Comparison of ENCODE assay signal across 13 mouse cellular contexts in genomic region chr10:93912917-93913316, GRCm38 (mm10).
"Had no signal": no experiment of that assay in that cellular context is flagged by ENCODE, and none has a peak within 500 bp of the region (broad histone marks: within the 10 kb centered on the region; RNA-seq: fewer than 3 reads in every experiment).

No protein-coding gene starts in this region.

- DNase-seq: kidney, adult 8-10 months; kidney, postnatal 25 days; lung, adult 2 months; lung, postnatal 10 days; right cerebral cortex, adult 18-20 months; right cerebral cortex, postnatal 25 days; thymus, postnatal 4 days had no signal

- H3K36me3 ChIP-seq: limb, embryonic 10.5 days; midbrain, embryonic 13.5 days had no signal

- H3K4me2 ChIP-seq: midbrain, embryonic 13.5 days had no signal

- H3K9ac ChIP-seq: midbrain, embryonic 13.5 days had no signal

- H3K27me3 ChIP-seq: midbrain, embryonic 13.5 days had no signal

- H3K4me3 ChIP-seq: left cerebral cortex, adult 2 months; limb, embryonic 10.5 days; midbrain, embryonic 13.5 days had no signal

- ATAC-seq: intestine, postnatal 0 days; midbrain, embryonic 13.5 days had no signal

- H3K27ac ChIP-seq: left cerebral cortex, adult 2 months; limb, embryonic 10.5 days; macrophage; midbrain, embryonic 13.5 days; stomach, postnatal 0 days had no signal

- H3K9me3 ChIP-seq: limb, embryonic 10.5 days; midbrain, embryonic 13.5 days had no signal
